Mouse (Mus musculus): ENCODE data around the gene Klhl29.

The Klhl29 gene

DNA sequence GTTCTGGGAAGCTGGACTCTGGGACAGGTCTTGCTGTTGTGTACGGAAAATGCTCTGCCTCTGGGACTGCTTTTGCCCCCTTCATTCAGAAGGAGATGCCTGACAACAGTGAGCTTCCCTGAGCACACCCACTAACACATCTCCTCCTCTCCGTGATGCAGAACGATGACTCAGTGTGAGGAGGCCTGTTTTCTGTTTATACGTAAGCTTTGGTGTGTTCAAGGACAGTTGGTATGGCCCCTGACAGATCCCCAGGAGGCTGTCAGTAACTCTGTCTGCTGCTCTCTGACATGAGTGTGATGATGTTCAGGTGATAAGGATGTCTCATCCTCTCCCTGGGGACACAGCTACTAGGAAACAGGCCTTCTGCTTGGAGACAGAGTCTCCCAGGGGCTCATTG lies 193.3 kb downstream of the Klhl29 start:
- no peak for DNase-seq

DNA sequence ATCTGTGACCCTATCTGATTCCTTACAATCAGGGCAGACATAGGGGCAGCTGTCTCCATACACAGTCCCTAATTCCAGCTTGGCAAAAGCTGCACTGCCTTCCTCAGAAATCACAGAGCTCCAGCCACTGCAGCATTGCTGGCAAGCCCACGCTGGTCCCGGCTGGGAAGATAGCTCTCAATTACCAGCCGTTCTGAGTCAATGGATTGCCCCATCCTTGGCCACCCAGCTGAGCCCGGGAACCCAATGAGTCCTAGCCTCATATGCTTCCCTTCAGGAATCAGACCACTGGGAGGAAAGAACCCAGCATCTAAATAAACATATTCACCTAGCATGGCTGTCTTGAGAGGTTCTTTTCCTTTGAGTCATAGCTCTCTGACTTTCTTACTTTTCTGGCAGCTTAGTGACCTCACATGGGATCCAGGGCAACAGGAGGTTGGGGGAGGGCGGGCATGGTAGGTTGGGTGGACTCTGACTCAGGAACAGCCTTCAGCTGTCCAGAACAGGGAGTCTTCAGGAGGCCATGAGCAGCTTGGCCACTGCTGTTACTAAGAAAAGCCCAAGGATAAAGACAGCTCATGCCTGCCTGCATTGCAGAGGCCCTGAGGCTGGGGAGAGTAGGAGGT lies 198.7 kb downstream of the Klhl29 start:
- DNase-seq = peak in 1 of 2 experiments; percentile 67

DNA sequence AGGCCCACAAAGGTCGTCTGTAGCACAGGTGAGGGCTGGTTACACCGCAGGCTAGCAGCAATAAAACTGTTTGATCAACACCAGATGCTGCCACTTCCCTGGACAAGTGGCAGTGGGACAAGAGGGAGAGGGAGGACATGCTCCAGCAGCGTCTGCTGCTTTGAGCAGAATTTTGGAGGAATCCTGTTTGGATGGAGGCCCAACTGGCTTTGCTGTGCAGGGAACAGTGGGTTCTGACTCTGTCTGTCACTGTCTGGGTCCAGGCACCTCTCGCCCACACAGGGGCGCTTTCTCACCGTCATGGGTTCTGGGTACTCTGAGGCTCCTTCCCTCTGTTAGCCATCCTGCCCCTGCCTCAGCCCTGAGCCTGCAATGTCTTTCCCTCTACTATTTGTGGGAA lies 209.3 kb downstream of the Klhl29 start:
- peak; percentile 28 to 49 for DNase-seq

DNA sequence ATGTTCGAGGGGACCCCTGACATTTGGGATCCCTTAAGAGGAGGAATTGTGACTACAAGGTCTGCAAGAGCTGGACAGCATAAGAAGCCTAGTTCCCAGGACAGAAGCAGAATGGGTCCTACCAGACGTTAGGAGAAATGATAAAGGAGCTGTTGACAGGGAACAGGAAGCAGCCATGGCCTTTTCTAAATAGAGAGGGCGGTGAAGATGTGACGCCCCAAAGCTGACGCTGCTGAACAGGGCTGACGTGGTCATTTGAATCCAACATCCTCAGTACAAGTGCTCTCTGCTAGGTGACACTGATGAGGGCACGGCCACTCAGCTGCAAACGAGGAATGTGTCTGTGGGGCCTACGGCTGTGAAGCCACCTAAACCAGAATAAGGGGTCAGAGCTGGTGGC lies 210.1 kb downstream of the Klhl29 start:
- DNase-seq = peak; percentile 10 to 47

DNA sequence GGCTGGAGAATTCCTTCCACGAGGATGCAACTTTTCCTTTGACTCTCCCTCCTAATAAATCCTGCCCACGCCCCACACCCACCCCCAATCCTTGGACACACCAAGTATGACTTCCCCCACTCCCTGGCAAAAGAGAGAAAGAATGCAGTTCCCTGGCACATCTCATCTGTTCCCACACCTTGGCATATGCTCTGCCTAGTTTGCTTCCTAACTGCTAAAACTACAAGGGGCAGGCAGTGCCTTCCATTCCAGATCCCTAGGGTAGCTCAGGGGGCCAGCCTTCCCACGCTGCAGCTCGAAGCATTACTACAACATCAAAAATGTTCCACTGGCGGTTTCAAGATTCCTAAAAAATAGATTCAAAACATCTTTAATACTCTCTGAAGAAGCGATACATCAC lies 212.8 kb downstream of the Klhl29 start:
- no peak for DNase-seq

GRCm38 (mm10) chr12:5161631-5162030 lies 213.9 kb downstream of the Klhl29 start:
- no peak for DNase-seq

GRCm38 (mm10) chr12:5157931-5158481 lies 217.5 kb downstream of the Klhl29 start:
- DNase-seq = no peak

DNA sequence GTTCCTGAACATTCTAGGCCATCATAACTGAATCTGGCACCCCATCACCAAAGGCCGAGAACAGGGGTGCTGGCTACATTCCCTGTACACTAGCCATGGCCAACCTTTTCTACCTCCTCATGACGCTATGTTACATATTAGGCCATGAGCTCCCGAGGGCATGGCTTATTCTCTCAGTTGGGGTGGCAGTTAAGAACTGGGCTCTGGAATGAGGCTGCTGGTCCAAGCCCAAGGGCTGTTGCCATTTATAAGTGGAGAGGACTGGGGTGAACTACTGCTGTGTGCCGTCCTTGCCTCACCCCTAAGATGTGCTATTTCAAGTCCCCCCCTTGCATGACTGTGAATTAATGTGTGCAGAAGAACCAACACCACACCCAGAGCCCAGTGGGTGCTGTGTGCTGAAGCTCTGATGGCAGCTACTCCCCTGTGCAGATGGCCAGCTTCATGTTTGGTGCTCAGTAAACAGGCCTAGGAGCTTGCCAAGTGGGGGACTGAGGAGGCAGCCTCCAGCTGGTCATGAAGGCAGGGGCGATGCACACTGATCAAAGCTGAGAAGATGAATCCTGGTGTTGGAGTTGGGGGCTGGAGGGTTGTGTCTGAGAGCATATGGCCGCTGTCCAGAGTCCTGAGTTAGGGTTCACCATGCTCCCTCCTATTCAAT lies 218.3 kb downstream of the Klhl29 start:
- peak; percentile 3 to 63 for DNase-seq

DNA sequence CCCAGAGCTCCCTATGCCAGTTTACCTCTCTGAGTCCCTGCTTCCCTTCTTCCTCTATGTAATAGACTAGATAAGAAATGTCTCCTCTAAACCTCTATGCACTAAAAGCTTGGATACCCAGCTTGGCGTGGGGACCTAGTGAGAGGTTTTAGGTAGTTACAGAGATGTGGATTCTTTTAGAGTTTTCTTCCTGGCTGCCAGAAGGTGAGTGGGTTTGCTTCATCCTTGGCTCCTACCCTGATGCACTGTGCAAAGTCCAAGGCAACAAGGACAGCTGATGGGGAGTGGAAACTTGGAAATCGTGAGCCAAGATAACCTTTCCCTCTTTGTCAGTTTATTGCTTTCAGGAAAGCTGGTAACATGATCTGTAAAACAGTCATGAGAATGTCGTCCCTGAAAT lies 220.3 kb downstream of the Klhl29 start:
- no peak for DNase-seq

- DNase-seq = peak in 1 of 2 experiments; percentile 10
Observed at GRCm38 (mm10) chr12:5151859-5152258, 223.6 kb downstream of the Klhl29 start.

GRCm38 (mm10) chr12:5147346-5148035 lies 228.0 kb downstream of the Klhl29 start:
- DNase-seq = no peak

DNA sequence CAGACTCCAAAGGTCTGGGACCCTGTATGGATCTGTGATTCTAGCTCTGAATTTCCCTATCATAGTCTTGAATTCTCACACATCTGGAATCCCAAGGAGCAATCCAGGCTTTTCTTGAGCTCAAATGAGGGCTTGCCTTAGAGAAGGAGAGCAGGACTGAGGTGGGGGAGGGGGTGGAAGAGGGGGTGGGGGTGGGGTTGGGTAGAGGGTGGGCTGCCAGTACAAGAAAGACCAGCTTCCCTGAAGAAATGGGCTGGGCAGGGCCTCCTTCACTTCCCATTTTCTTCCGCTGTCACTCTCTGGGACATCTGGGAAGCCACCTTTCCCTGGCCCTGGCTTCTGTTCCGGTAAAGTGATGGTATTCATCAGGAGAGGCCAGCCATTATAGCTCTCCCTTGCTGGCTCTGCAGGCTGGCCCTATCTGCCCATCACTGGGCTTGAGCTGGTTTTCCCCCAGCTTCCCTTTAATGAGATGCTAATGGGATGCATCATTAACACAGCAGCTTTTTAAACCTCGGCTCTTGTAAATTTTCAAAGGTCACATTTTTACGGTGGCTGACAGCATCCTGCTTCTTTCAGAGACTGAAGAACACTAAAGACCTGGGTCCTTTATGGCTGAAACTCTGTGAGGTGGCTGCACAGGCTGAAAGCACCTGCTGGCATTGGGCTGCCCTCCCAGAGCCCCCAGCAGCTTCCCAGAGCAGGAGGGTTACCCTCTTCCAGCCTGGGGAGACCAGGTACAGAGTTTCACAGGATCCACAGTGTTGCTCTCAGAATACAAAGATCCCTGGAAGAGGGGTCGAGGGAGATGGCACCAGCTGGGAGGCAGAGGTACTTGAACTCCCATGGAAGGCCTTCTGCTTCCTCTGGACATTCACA lies 231.3 kb downstream of the Klhl29 start:
- no peak for DNase-seq

GRCm38 (mm10) chr12:5143224-5143623 lies 232.3 kb downstream of the Klhl29 start:
- DNase-seq = no peak

DNA sequence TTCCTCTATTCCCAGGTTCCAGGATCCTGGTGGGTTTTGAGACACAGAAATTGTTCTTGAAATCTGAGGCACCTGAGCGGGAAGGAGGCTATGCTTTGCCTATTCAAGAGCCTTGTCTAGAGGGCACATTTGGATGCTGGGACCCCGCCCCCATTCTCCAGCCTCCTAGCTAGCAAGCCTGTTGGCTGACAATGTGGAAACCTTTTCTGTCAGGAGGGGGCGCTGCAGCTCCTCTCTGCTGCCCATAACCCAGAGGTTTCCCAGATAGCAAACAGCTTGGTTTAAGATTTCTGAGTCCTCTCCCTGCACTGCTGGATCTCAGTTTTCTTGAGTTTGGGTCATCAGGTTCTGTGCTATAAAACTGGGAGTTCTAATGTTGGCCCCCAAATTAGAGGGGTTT lies 232.7 kb downstream of the Klhl29 start:
- peak; percentile 79 to 86 for DNase-seq

GRCm38 (mm10) chr12:5141040-5141439 lies 234.4 kb downstream of the Klhl29 start:
- DNase-seq = peak in 1 of 2 experiments; percentile 10

- no peak for DNase-seq
Observed at GRCm38 (mm10) chr12:5139302-5139701, 236.2 kb downstream of the Klhl29 start.

DNA sequence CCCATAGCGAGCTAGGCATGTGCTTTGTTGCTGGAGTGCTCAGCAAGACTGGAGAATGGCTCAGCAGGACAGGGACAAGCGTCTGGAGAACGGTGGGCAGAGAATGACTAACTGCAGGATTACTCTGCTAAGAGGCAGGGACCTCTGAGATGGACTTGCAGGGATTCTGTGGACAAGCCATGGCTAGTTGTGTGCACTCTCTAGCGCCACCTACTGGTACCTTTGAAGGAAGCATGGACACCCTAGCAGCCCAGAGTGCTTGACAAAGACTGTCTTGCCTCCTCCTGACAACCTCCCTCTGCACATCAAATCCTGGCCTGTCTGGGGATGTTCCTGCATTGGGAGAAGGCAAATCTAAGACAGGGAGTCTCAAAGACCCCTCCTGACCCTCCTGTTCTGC lies 239.2 kb downstream of the Klhl29 start:
- DNase-seq = peak in 1 of 2 experiments; percentile 61

DNA sequence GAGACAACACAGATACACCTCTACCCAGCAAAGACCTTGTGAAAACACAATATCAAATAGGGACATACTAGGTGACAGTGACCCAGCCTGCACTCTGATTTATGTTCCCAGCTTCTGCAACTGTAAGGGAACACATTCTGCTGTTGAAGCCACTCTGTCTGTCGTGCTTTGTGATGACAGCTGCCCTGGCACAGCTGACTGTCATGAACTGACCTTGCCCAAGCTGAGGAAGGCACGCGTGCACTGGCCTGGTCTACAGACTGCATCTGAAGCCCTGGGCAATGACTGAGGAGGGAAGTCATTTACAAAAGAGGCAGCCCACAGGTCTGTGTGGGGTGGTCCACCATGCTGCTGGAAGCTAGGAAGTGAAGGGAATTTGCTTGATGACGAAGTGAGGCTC lies 246.3 kb downstream of the Klhl29 start:
- no peak for DNase-seq

DNA sequence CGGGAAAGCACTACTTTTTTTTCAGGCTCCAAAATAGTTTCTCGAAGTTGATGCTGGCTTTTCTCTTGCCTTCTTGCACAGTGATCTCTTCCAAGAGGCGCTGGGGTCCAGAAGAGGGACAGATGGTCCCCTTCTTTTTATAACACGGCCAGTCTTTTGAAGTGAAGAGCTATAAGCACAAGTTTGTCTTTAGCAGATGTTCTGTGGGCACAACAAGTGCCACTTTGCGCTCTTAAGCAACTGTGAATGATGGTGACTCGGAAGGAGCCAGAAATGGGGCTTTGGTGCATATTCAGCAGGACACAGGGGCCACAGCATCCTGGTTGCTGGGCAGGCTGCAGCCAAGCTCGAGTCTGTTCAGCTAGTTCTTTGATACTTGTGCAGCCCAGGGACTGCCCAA lies 249.6 kb downstream of the Klhl29 start:
- no peak for DNase-seq

- no peak for DNase-seq
Observed at GRCm38 (mm10) chr12:5122972-5123371, 252.5 kb downstream of the Klhl29 start.

DNA sequence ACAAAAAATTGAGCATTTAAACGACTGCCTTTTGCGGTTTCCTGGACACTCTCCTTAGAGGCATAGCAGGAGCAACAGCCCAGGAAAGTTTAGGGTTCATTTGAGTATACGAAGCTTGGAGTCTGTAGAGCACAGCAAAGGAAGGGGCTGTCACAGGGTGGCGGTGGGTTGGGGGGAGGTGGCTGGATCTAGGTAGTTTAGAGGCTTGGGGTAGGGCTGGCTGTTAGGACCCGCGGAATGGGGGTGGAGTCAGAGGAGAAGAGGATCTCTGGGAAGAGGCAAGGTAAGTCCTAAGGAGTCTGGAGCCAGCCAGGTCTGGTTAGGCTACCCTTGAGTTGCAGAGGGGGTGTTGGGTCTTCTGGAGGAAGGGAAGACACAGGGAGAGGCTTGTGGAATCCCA lies 255.2 kb downstream of the Klhl29 start:
- no peak for DNase-seq

DNA sequence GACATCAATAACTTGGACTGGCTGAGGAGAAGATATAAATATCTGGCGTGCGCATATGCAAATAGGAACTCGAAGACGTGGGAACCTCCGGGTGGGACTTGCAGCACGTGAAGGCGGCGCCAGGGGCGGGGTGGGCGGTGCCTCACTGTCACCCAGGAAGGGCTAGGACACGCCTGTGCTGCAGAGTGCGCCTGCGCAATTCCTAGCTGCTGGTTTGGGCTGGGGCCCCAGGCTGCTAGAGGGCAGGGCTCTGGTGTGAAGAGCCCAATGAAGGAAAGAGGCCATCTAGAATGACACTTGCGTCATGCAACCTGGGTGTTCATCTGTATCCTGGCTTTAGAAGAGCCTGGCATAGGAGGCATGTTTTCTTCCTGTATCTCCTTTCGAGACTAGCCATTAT lies 255.8 kb downstream of the Klhl29 start:
- peak; percentile 92 to 94 for DNase-seq

DNA sequence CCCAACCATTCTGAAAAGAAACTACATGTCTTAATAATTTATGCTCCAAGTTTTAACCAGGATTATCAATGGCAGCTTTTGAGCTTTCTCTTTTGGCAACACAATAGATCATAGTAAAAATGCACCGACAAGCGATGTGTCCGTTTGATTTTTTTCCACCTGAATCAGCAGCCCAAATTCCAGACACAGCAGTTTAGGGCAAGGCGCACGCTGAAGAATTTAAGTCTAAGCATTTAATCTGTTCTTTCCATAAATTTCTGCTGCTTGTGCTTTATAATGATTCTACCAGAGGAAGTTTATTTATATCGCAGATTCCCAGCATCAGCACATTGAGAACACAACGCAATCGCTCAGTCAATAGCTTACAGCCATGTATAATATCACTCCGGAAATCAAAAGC lies 256.2 kb downstream of the Klhl29 start:
- DNase-seq = no peak

Measured in kidney, postnatal 25 days (tissue).